Mouse (Mus musculus) stomach, embryonic 15.5 days (tissue): ENCODE measurements around the gene Dchs1. TPM values are rescaled to one million over a fixed set of nuclear protein-coding genes. Genes with fewer than 3 reads are reported as not detected.

Experiments
- ATAC-seq: fragments of 200-750 bp; cut with Nextera tagmentation; 2 replicates; pipeline ENCODE4 v1.8.0; 2017; ENCODE audit warnings: low read depth, moderate number of reproducible peaks, moderate TSS enrichment; ENCODE audit not compliant: insufficient read depth, low FRiP score
- H3K27ac ChIP-seq: fragments of 300-500 bp; sonication (generic); 2 replicates; pipeline ENCODE4 v1.5.1; 2015; ENCODE audit warnings: mild to moderate bottlenecking, inconsistent platforms
- H3K27me3 ChIP-seq: fragments of 300-500 bp; sonication (generic); replicated peaks from 2 replicates; pipeline ENCODE4 v1.6.1; 2015; ENCODE audit warnings: inconsistent platforms
- H3K36me3 ChIP-seq: fragments of 300-500 bp; sonication (generic); 2 replicates; pipeline ENCODE4 v1.6.1; 2015; ENCODE audit warnings: inconsistent platforms
- H3K4me1 ChIP-seq: fragments of 300-500 bp; sonication (generic); 2 replicates; pipeline ENCODE4 v1.6.1; 2015; ENCODE audit warnings: inconsistent platforms
- H3K4me2 ChIP-seq: fragments of 300-500 bp; sonication (generic); 2 replicates; pipeline ENCODE4 v1.6.1; 2015; ENCODE audit warnings: mild to moderate bottlenecking, inconsistent platforms
- H3K4me3 ChIP-seq: fragments of 300-500 bp; sonication (generic); replicated peaks from 2 replicates; pipeline ENCODE4 v1.5.1; 2015; ENCODE audit warnings: inconsistent platforms
- H3K9ac ChIP-seq: fragments of 300-500 bp; sonication (generic); 2 replicates; pipeline ENCODE4 v1.6.1; 2015; ENCODE audit warnings: inconsistent platforms
- H3K9me3 ChIP-seq: fragments of 300-500 bp; sonication (generic); 2 replicates; pipeline ENCODE4 v1.6.1; 2016; ENCODE audit warnings: inconsistent platforms
- WGBS: fragments of 180-500 bp; shearing (Covaris S2); methylation state at CpG from one replicate; pipeline ENCODE4 v1.1.7; 2015; 5-methylcytosine and 5-hydroxymethylcytosine counted together
- polyA plus RNA-seq: library from polyadenylated mRNA; unstranded; fragments of >200 nt; fragmentation: Nextera tagmentation; extraction: Ambion mirVana; gene quantifications from 2 replicates; pipeline ENCODE4 v1.2.1, GENCODE M21; 2015

The Dchs1 gene
- polyA plus RNA-seq, 1 experiment from 2014 or later, result 8.6 TPM

DNA sequence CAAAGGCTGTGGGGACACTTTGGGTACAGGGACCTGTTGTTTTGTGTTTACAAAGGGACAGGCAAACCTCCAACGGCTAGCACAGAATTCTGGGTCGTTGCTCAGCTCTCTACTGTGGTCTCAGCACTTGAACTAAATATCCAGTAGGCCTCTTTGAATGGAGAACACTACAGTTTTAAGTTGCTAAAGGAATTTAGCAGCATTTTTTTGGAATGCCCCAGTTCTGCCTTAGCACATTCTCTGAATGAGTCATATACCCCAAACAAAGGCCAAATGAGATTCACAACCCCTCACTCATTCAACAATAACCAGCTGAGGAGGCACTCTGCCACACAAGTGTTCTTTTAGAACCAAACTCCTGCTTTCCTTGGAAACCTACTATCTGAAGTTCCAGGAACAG, 65.5 kb downstream of the Dchs1 start:
- Histone ChIP-seq H3K4me2 (no peak overlapping the region), H3K9me3 (no peaks in the 10 kb centered on the region), H3K4me3 (no peak overlapping the region), H3K9ac (no peak overlapping the region), H3K4me1 (no peaks in the 10 kb centered on the region), H3K36me3 (no peaks in the 10 kb centered on the region), H3K27me3 (no peaks in the 10 kb centered on the region), H3K27ac (no peak overlapping the region)
- ATAC-seq, result no peak
- WGBS, result 71% methylated on average over 2 of the region's 2 CpGs

DNA sequence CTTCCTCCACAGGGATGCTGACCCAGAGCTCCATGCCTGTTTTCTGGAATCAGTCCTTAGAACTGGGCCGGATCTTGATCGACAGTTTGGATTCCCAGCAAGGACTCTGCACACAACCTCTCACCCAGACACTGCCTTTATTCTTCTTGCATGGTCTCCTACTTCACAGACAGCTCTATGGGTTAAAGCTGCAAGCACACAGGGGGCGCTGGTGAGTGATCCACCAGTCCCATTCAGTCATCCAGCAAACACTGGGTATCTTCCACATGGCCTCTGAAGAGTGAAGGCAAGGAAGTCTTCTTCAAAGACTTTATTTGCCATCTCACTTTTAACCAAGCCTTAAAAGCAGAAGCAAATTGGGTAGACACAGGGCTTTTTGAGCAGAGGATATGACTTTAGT, 72.1 kb downstream of the Dchs1 start:
- WGBS, result 50% methylated on average over 3 of the region's 3 CpGs
- H3K4me1 ChIP-seq, result no peaks in the 10 kb centered on the region
- ATAC-seq, result no peak

DNA sequence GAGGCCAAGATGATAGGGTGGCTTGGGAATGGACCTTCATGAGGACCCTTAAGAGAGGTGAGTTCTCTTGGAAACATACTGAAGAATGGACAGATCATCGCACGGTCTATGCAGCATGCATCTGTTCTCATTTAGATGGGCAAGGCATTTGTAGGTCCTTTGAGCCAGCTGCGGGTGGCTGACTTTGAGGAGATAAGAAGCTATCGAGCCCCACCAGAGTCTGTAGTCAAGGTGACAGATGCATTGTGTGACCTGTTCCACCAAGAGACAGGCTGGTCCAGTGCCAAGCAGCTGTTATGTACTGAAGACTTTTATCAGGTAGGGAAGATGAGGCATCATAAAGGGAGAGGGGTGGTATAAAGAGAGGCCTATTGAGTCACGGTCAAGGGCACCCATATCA, 78.7 kb downstream of the Dchs1 start:
- no peak overlapping the region for H3K4me3 ChIP-seq
- H3K36me3 ChIP-seq, result no peaks in the 10 kb centered on the region
- no peaks in the 10 kb centered on the region for H3K27me3 ChIP-seq
- no peak overlapping the region for H3K9ac ChIP-seq
- no peaks in the 10 kb centered on the region for H3K4me1 ChIP-seq
- H3K4me2 ChIP-seq, result no peak overlapping the region
- no peaks in the 10 kb centered on the region for H3K9me3 ChIP-seq
- H3K27ac ChIP-seq, result no peak overlapping the region
- WGBS, result 85% methylated on average over 5 of the region's 5 CpGs
- ATAC-seq, result no peak

More for the DNA sequence above, 72.1 kb downstream of the Dchs1 start:
- no peak overlapping the region for H3K27ac ChIP-seq
- no peak overlapping the region for H3K4me3 ChIP-seq
- no peak overlapping the region for H3K4me2 ChIP-seq
- H3K36me3 ChIP-seq, result no peaks in the 10 kb centered on the region
- no peaks in the 10 kb centered on the region for H3K9me3 ChIP-seq
- no peaks in the 10 kb centered on the region for H3K27me3 ChIP-seq
- no peak overlapping the region for H3K9ac ChIP-seq

DNA sequence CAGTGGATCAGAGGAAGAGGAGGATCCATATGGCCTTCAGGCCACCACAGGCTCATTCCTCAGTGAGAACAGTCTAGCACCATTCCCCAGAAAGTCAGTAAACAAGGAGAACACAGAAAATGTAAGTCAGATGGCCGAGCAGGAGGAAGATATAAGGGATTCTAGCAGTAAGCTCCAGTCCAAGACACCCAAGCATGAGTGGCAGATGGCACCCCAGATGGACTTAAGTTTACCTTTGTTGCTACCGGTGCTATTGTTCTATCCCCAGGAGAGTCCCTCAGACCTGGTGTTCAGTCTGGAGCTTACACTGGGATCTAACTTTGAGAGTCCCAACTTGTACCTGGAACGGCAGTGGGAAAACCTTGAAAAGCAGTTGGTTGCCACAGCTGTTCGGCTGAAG, 83.6 kb downstream of the Dchs1 start:
- H3K9ac ChIP-seq, result no peak overlapping the region
- no peak for ATAC-seq
- H3K4me3 ChIP-seq, result no peak overlapping the region
- no peaks in the 10 kb centered on the region for H3K36me3 ChIP-seq
- no peaks in the 10 kb centered on the region for H3K9me3 ChIP-seq
- H3K27me3 ChIP-seq, result no peaks in the 10 kb centered on the region
- no peaks in the 10 kb centered on the region for H3K4me1 ChIP-seq
- H3K27ac ChIP-seq, result no peak overlapping the region
- H3K4me2 ChIP-seq, result no peak overlapping the region
- 82% methylated on average over 4 of the region's 4 CpGs for WGBS

DNA sequence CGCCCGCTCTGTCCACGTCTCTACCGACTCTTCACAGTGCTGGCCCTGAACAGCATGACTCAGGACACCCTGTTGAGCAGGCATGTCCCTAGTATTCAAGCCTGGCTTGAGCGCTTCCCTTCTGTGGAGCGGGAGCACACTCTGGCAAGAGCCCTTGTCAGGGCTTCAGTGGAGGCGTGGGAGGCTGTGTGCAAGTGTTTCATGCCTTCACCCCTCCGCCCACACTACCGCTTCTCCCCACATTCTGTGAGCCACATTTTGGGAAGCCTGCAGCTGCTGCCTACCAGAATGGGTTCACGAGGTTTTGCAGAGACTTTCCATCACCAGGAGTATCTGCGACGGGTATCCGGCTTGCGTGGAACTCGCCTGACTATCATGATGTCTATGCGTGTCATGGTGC, 84.3 kb downstream of the Dchs1 start:
- no peak overlapping the region for H3K27ac ChIP-seq
- no peaks in the 10 kb centered on the region for H3K4me1 ChIP-seq
- H3K4me3 ChIP-seq, result no peak overlapping the region
- no peaks in the 10 kb centered on the region for H3K36me3 ChIP-seq
- no peaks in the 10 kb centered on the region for H3K9me3 ChIP-seq
- ATAC-seq, result no peak
- 85% methylated on average over 16 of the region's 16 CpGs for WGBS
- H3K27me3 ChIP-seq, result no peaks in the 10 kb centered on the region
- H3K4me2 ChIP-seq, result no peak overlapping the region
- no peak overlapping the region for H3K9ac ChIP-seq

Other genes starting within 250 kb of the Dchs1 start
- gene Smpd1, start 233.3 kb downstream of the Dchs1 start, polyA plus RNA-seq, result 31.5 and 31.8 TPM in 2 replicates
- gene Apbb1, start 206.0 kb downstream of the Dchs1 start, polyA plus RNA-seq, result 31.3 and 36.1 TPM in 2 replicates
- gene Hpx, start 187.5 kb downstream of the Dchs1 start, polyA plus RNA-seq, result 7.0 and 17.7 TPM in 2 replicates
- gene Trim3, start 154.1 kb downstream of the Dchs1 start, polyA plus RNA-seq, result 27.8 and 29.8 TPM in 2 replicates
- gene Timm10b, start 147.6 kb downstream of the Dchs1 start, polyA plus RNA-seq, result 189 and 199 TPM in 2 replicates
- 69.0 and 81.8 TPM in 2 replicates for gene Arfip2, start 147.2 kb downstream of the Dchs1 start, polyA plus RNA-seq
- 24.2 and 37.0 TPM in 2 replicates for gene Gm45799, start 147.1 kb downstream of the Dchs1 start, polyA plus RNA-seq
- 0.71 and 0.95 TPM in 2 replicates for gene Dnhd1, start 136.8 kb downstream of the Dchs1 start, polyA plus RNA-seq
- gene Ilk, start 51.1 kb downstream of the Dchs1 start, polyA plus RNA-seq, result 352 TPM in 2 replicates
- gene Rrp8, start 50.3 kb downstream of the Dchs1 start, polyA plus RNA-seq, result 26.9 and 38.3 TPM in 2 replicates
- gene Taf10, start 43.3 kb downstream of the Dchs1 start, polyA plus RNA-seq, result 123 and 139 TPM in 2 replicates
- 69.5 and 73.3 TPM in 2 replicates for gene Tpp1, start 35.4 kb downstream of the Dchs1 start, polyA plus RNA-seq
- 405 and 416 TPM in 2 replicates for gene Mrpl17, start 23.4 kb upstream of the Dchs1 start, polyA plus RNA-seq
- gene Gm4070, start 166.3 kb upstream of the Dchs1 start, polyA plus RNA-seq, result 0.31 and 1.1 TPM in 2 replicates